Mouse (Mus musculus) gastrocnemius, adult 2 months (tissue): Measurements from ENCODE around the gene Xlr4b. TPM values are rescaled to one million over a fixed set of nuclear protein-coding genes. Genes with fewer than 3 reads are reported as not detected.
"Not testable (repeated sequence)": the region's sequence is repeated elsewhere in the genome, so short reads cannot be mapped to it uniquely, and the experiment has no call there.

Experiments used
- DNase-seq: peaks from one replicate; pipeline ENCODE4 v3.0.0; 2022
- H3K27ac ChIP-seq: fragments of 200-600 bp; 2 replicates; pipeline ENCODE4 v1.8.1; 2022; ENCODE audit warnings: mild to moderate bottlenecking
- H3K4me3 ChIP-seq: fragments of 200-600 bp; 2 replicates; pipeline ENCODE4 v1.8.1; 2022; ENCODE audit warnings: mild to moderate bottlenecking, moderate library complexity
- CTCF ChIP-seq: fragments of 200-600 bp; IDR thresholded peaks from 2 replicates; pipeline ENCODE4 v1.8.1; 2022; ENCODE audit warnings: antibody characterized with exemption, mild to moderate bottlenecking, moderate library complexity
- intact Hi-C: fragments of 180-260 bp; cut with DNase I; formaldehyde crosslinking; loops from one replicate; pipeline ENCODE4 v1.15.1; 2025
- long read RNA-seq, 2 experiments: library from polyadenylated mRNA; stranded (forward); transcript quantifications; one replicate each; pipeline ENCODE4 v2.0.0; 2021
- total RNA-seq, 2 experiments: library from RNA; stranded (reverse); gene quantifications; 2 replicates each; pipeline ENCODE4 v1.2.3; 2021

The Xlr4b gene
- total RNA-seq, result not detected
- long read RNA-seq, experiment 1, result 0 reads
- long read RNA-seq, experiment 2, partial matches to known transcripts, result 0 of 1 reads
- long read RNA-seq, experiment 2, other reads (novel, unspliced or antisense), result 1 of 1 reads

- H3K27ac ChIP-seq, DNase-seq, intact Hi-C loops, H3K4me3 ChIP-seq: not testable (repeated sequence)
These were observed at the start of gene Xlr4b for GRCm38 (mm10) chrX:73213819-73214564. Xlr4b (plus strand) TSS chrX:73214333.

- H3K27ac ChIP-seq, intact Hi-C loops, H3K4me3 ChIP-seq: not testable (repeated sequence)
These were observed 37.2 kb upstream of the Xlr4b start, which contains the start of gene Spin2d for GRCm38 (mm10) chrX:73176889-73177288. Spin2d (minus strand) TSS chrX:73176989.

GRCm38 (mm10) chrX:73191934-73192333 is 22.2 kb upstream of the Xlr4b start, which contains the start of gene Xlr3b:
Xlr3b (plus strand) TSS chrX:73192207.
- H3K27ac ChIP-seq, intact Hi-C loops, H3K4me3 ChIP-seq: not testable (repeated sequence)
- DNase-seq, result peak; percentile 44

More at GRCm38 (mm10) chrX:73176889-73177288, 37.2 kb upstream of the Xlr4b start, which contains the start of gene Spin2d:
- DNase-seq, result not testable (repeated sequence)

- no peak overlapping the region for H3K4me3 ChIP-seq
- DNase-seq, result no peak
- H3K27ac ChIP-seq, result no peak overlapping the region
- TF ChIP-seq CTCF, result no peak
- intact Hi-C loops, result no loop called here
These were observed 11.2 kb downstream of the Xlr4b start for GRCm38 (mm10) chrX:73225365-73225764.

GRCm38 (mm10) chrX:73227914-73228605 is 13.9 kb downstream of the Xlr4b start, which contains the start of gene F8a:
F8a (plus strand) TSS chrX:73228291.
- TF ChIP-seq CTCF, result no peak
- peak; percentile 86 for DNase-seq
- intact Hi-C loops, result no loop called here
- Histone ChIP-seq H3K4me3 (peak within 1 kb of the TSS; percentile 86), H3K27ac (peak within 1 kb of the TSS; percentile 96)

- no peak for TF ChIP-seq CTCF
- intact Hi-C loops, result no loop called here
These were observed 14.6 kb downstream of the Xlr4b start for GRCm38 (mm10) chrX:73228606-73229214.

GRCm38 (mm10) chrX:73229288-73229687 is 15.2 kb downstream of the Xlr4b start:
- intact Hi-C loops, result no loop called here
- H3K4me3 ChIP-seq, result peak overlapping the region; percentile 86
- peak overlapping the region; percentile 96 for H3K27ac ChIP-seq
- no peak for DNase-seq
- TF ChIP-seq CTCF, result no peak

More at GRCm38 (mm10) chrX:73228606-73229214, 14.6 kb downstream of the Xlr4b start:
- H3K27ac ChIP-seq, result peak overlapping the region; percentile 96
- DNase-seq, result peak; percentile 79
- H3K4me3 ChIP-seq, result peak overlapping the region; percentile 86

GRCm38 (mm10) chrX:73242821-73243325 is 28.7 kb downstream of the Xlr4b start, which contains the start of gene Xlr4c:
Xlr4c (minus strand) TSS chrX:73243130.
- H3K27ac ChIP-seq, intact Hi-C loops, DNase-seq, H3K4me3 ChIP-seq: not testable (repeated sequence)

- H3K4me3 ChIP-seq, DNase-seq, H3K27ac ChIP-seq, intact Hi-C loops: not testable (repeated sequence)
These were observed 48.3 kb downstream of the Xlr4b start for GRCm38 (mm10) chrX:73262428-73262827.

GRCm38 (mm10) chrX:73265270-73265669 is 51.1 kb downstream of the Xlr4b start, which contains the start of gene Xlr3c:
Xlr3c (minus strand) TSS chrX:73265390.
- H3K4me3 ChIP-seq, DNase-seq, H3K27ac ChIP-seq, intact Hi-C loops: not testable (repeated sequence)

Other genes with a start within 250 kb of the Xlr4b start
- 1 to 10 TPM in 1 of 2 experiments, under 1 TPM in 1; 0.82 to 2.5 TPM for gene Zfp185, start 227.0 kb upstream of the Xlr4b start, total RNA-seq
- under 1 TPM in 1 of 2 experiments, not detected in 1; 0.14 TPM for gene Pnma5, start 177.2 kb upstream of the Xlr4b start, total RNA-seq
- not detected for gene Pnma3, start 149.5 kb upstream of the Xlr4b start, total RNA-seq
- not detected for gene Xlr4a, start 131.9 kb upstream of the Xlr4b start, total RNA-seq
- gene Xlr3a, start 117.2 kb upstream of the Xlr4b start, total RNA-seq, result under 1 TPM in 1 of 2 experiments, not detected in 1; 0.11 TPM
- gene Gm14685, start 97.3 kb upstream of the Xlr4b start, total RNA-seq, result not detected
- not detected for gene Xlr5b, start 65.5 kb upstream of the Xlr4b start, total RNA-seq
- gene DXBay18, start 64.9 kb upstream of the Xlr4b start, total RNA-seq, result not detected
- gene Spin2d, start 37.3 kb upstream of the Xlr4b start, total RNA-seq, result not detected
- gene Xlr3b, start 22.1 kb upstream of the Xlr4b start, total RNA-seq, result 1 to 10 TPM in 1 of 2 experiments, under 1 TPM in 1; 0.17 to 4.8 TPM
- 1 to 10 TPM; 5.6 to 6.6 TPM for gene F8a, start 14.0 kb downstream of the Xlr4b start, total RNA-seq
- gene Xlr4c, start 28.8 kb downstream of the Xlr4b start, total RNA-seq, result not detected
- gene Xlr3c, start 51.1 kb downstream of the Xlr4b start, total RNA-seq, result under 1 TPM in 1 of 2 experiments, not detected in 1; 0.22 TPM
- gene Xlr5a, start 78.6 kb downstream of the Xlr4b start, total RNA-seq, result not detected
- not detected for gene Xlr5c, start 78.6 kb downstream of the Xlr4b start, total RNA-seq
- not detected for gene Gm45015, start 122.5 kb downstream of the Xlr4b start, total RNA-seq
- 1 to 10 TPM; 3.9 to 7.7 TPM for gene Zfp275, start 128.3 kb downstream of the Xlr4b start, total RNA-seq
- gene Gm18336, start 184.4 kb downstream of the Xlr4b start, total RNA-seq, result not detected
- under 1 TPM in 1 of 2 experiments, not detected in 1; 0.03 TPM for gene Zfp92, start 196.8 kb downstream of the Xlr4b start, total RNA-seq
- gene Trex2, start 221.0 kb downstream of the Xlr4b start, total RNA-seq, result not detected
- 10 to 100 TPM in 1 of 2 experiments, 1 to 10 TPM in 1; 9.3 to 10.7 TPM for gene Haus7, start 244.7 kb downstream of the Xlr4b start, total RNA-seq